Mouse (Mus musculus) liver, embryonic 11.5 days (tissue): ENCODE results near the gene Fam131b. TPM values are rescaled to one million over a fixed set of nuclear protein-coding genes. Genes with fewer than 3 reads are reported as not detected.
A peak's percentile ranks its signal among the peaks of the same experiment; 100 is the strongest.

Experiments used
- ATAC-seq: fragments of 200-750 bp; cut with Nextera tagmentation; replicated peaks from 2 replicates; pipeline ENCODE4 v1.8.0; 2017; ENCODE audit warnings: moderate number of reproducible peaks, mild to moderate bottlenecking, moderate TSS enrichment, moderate library complexity; ENCODE audit not compliant: low FRiP score
- DNase-seq: peaks from one replicate; pipeline ENCODE4 v3.0.0-alpha.2; 2017; ENCODE audit warnings: low spot score
- H3K27ac ChIP-seq: fragments of 300-500 bp; sonication (generic); 2 replicates; pipeline ENCODE4 v1.5.1; 2014; ENCODE audit warnings: mild to moderate bottlenecking, low read depth, low read length, control low read depth
- H3K27me3 ChIP-seq: fragments of 300-500 bp; sonication (generic); replicated peaks from 2 replicates; pipeline ENCODE4 v1.6.1; 2014; ENCODE audit warnings: low read length, mixed read lengths; ENCODE audit not compliant: control insufficient read depth, insufficient read depth
- H3K36me3 ChIP-seq: fragments of 300-500 bp; sonication (generic); 2 replicates; pipeline ENCODE4 v1.6.1; 2014; ENCODE audit warnings: mild to moderate bottlenecking, low read length, moderate library complexity, mixed read lengths; ENCODE audit not compliant: control insufficient read depth, insufficient read depth
- H3K4me1 ChIP-seq: fragments of 300-500 bp; sonication (generic); replicated peaks from 2 replicates; pipeline ENCODE4 v1.6.1; 2014; ENCODE audit warnings: low read length, mixed read lengths; ENCODE audit not compliant: control insufficient read depth, insufficient read depth
- H3K4me2 ChIP-seq: fragments of 300-500 bp; sonication (generic); 2 replicates; pipeline ENCODE4 v1.6.1; 2014; ENCODE audit warnings: mild to moderate bottlenecking, control low read depth, moderate library complexity
- H3K4me3 ChIP-seq: fragments of 300-500 bp; sonication (generic); 2 replicates; pipeline ENCODE4 v1.5.1; 2014; ENCODE audit warnings: low read depth, low read length, control low read depth
- H3K9ac ChIP-seq: fragments of 300-500 bp; sonication (generic); 2 replicates; pipeline ENCODE4 v1.6.1; 2014; ENCODE audit warnings: low read depth, low read length, control low read depth
- H3K9me3 ChIP-seq: fragments of 300-500 bp; sonication (generic); 2 replicates; pipeline ENCODE4 v1.6.1; 2016; ENCODE audit warnings: low read length, inconsistent platforms, mixed read lengths; ENCODE audit not compliant: control insufficient read depth
- WGBS: fragments of 180-500 bp; shearing (Covaris S2); extraction: QIAGEN DNeasy Blood & Tissue Kit; methylation state at CpG from one replicate; pipeline ENCODE4 v1.1.7; 2014; 5-methylcytosine and 5-hydroxymethylcytosine counted together
- polyA plus RNA-seq: library from polyadenylated mRNA; unstranded; fragments of >200 nt; fragmentation: Nextera tagmentation; extraction: Ambion mirVana; gene quantifications from 2 replicates; pipeline ENCODE4 v1.2.1, GENCODE M21; 2014

Fam131b gene
- polyA plus RNA-seq = 0.04 and 0.08 TPM in 2 replicates

- peak within 1 kb of the TSS; percentile 60 for H3K4me2 ChIP-seq
- peaks cover 46% of the 10 kb centered on the region for H3K27me3 ChIP-seq
- H3K36me3 ChIP-seq = no peaks in the 10 kb centered on the region
- H3K27ac ChIP-seq = no peak within 1 kb of the TSS
- no peaks in the 10 kb centered on the region for H3K9me3 ChIP-seq
- WGBS = under 1% methylated on average over 48 of the region's 68 CpGs
- H3K4me1 ChIP-seq = peaks cover 6% of the 10 kb centered on the region; the same call in 1 of the 2 replicates
- peak within 1 kb of the TSS; percentile 41 for H3K4me3 ChIP-seq
- no peak within 1 kb of the TSS for H3K9ac ChIP-seq
- DNase-seq = no peak
- 0 out of 2 replicates have a peak, but pooled peaks have one; percentile 40 for ATAC-seq
Observed at GRCm38 (mm10) chr6:42324482-42325267, at the start of gene Fam131b. Gene Fam131b (minus strand): TSS chr6:42324643.

DNA sequence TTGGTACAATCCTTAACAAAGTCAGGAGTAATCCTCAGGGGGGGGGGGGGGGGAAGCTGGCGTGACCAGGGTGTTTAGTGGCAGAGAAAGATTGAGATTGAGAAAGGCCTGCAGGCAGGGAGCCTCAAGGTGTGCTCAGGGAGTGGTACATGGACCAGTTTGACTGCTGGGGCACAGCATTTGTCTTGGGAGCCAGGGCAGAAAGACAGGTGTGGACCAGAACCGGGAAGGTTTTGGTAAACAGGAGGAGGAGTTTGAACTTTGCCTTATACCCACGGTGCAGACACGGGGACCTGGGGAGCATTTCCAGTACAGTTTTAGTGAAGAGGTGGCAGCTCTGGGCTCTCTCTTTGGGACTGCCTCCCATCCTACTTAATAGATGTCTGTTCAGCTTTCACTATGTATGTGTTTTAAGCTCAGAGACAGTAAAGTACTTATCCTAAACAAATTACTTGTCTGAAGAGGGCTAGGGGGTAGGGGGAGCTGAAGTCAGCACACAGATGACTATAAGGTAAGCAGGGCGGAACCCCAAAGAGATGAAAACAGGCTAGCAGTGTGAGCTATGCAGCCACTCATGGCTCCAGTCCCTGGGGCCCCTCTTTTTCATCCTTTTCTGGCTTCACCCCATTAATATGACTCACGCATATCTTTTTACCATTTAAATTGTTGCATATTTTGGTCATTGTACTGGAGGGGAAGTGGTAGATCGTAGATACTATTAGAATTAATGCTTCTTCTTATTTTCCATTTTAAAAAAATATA lies 49.4 kb upstream of the Fam131b start:
- 0 out of 2 replicates have a peak overlapping the region, but pooled peaks have one; percentile 51 for H3K9ac ChIP-seq
- no peaks in the 10 kb centered on the region for H3K27me3 ChIP-seq
- no peaks in the 10 kb centered on the region for H3K4me1 ChIP-seq
- H3K4me3 ChIP-seq = peak overlapping the region; percentile 56
- no peaks in the 10 kb centered on the region for H3K36me3 ChIP-seq
- H3K4me2 ChIP-seq = peak overlapping the region; percentile 95
- WGBS = 41% methylated on average over 7 of the region's 7 CpGs
- DNase-seq (no peak), ATAC-seq (no peak)
- no peak overlapping the region for H3K27ac ChIP-seq
- H3K9me3 ChIP-seq = no peaks in the 10 kb centered on the region

- peak within 1 kb of the TSS; percentile 95 for H3K4me2 ChIP-seq
- H3K27me3 ChIP-seq = no peaks in the 10 kb centered on the region
- peak within 1 kb of the TSS; percentile 46; the same call in 1 of the 2 replicates for H3K27ac ChIP-seq
- H3K4me3 ChIP-seq = peak within 1 kb of the TSS; percentile 56
- H3K9me3 ChIP-seq = no peaks in the 10 kb centered on the region
- H3K4me1 ChIP-seq = no peaks in the 10 kb centered on the region
- H3K36me3 ChIP-seq = no peaks in the 10 kb centered on the region
- H3K9ac ChIP-seq = peak within 1 kb of the TSS; percentile 51
- 1% methylated on average over 29 of the region's 36 CpGs for WGBS
- peak; percentile 77 for ATAC-seq
- DNase-seq = peak; percentile 55
Observed at GRCm38 (mm10) chr6:42372816-42373547, 48.5 kb upstream of the Fam131b start, which contains the start of gene Epha1. Gene Epha1 (minus strand): TSS chr6:42373268.

DNA sequence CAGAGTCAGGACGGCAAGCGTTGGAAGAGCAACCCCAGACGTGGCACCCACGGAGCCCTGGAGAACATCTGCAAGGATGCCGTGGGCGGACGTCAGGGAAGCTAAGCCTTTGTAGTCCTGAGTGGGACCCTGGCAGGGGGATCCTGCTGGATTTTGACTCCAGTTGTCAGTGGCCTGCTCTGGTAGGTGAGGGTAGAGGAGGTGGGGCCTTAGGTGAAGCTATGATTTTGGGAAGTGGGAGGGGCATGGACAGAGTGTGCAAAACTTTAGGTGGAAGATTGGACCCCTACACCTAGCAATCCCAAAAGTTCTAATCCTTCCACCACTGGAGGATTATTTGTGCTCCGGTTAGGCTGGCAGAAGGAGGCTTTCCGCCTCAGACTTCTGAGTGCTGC lies 48.0 kb upstream of the Fam131b start:
- peak overlapping the region; percentile 56; the same call in 1 of the 2 replicates for H3K4me3 ChIP-seq
- no peak for DNase-seq
- no peak overlapping the region for H3K27ac ChIP-seq
- no peaks in the 10 kb centered on the region for H3K36me3 ChIP-seq
- H3K4me1 ChIP-seq = no peaks in the 10 kb centered on the region
- no peaks in the 10 kb centered on the region for H3K9me3 ChIP-seq
- H3K27me3 ChIP-seq = no peaks in the 10 kb centered on the region
- peak; percentile 25 for ATAC-seq
- no peak overlapping the region for H3K9ac ChIP-seq
- 27% methylated on average over 9 of the region's 9 CpGs for WGBS
- H3K4me2 ChIP-seq = peak overlapping the region; percentile 95

- no peaks in the 10 kb centered on the region for H3K4me1 ChIP-seq
- H3K9me3 ChIP-seq = no peaks in the 10 kb centered on the region
- DNase-seq = no peak
Observed at GRCm38 (mm10) chr6:42372001-42372400, 47.6 kb upstream of the Fam131b start.

GRCm38 (mm10) chr6:42370630-42371363 lies 46.4 kb upstream of the Fam131b start:
- Histone ChIP-seq H3K27ac (no peak overlapping the region), H3K9ac (no peak overlapping the region), H3K4me1 (no peaks in the 10 kb centered on the region), H3K36me3 (no peaks in the 10 kb centered on the region), H3K27me3 (no peaks in the 10 kb centered on the region), H3K9me3 (no peaks in the 10 kb centered on the region), H3K4me2 (no peak overlapping the region), H3K4me3 (no peak overlapping the region)
- ATAC-seq (no peak), DNase-seq (no peak)
- 50% methylated on average over 4 of the region's 4 CpGs for WGBS

More at GRCm38 (mm10) chr6:42372001-42372400, 47.6 kb upstream of the Fam131b start:
- Histone ChIP-seq H3K27me3 (no peaks in the 10 kb centered on the region), H3K4me2 (peak overlapping the region; percentile 95; the same call in 1 of the 2 replicates), H3K36me3 (no peaks in the 10 kb centered on the region), H3K27ac (no peak overlapping the region), H3K4me3 (0 out of 2 replicates have a peak overlapping the region, but pooled peaks have one; percentile 56), H3K9ac (no peak overlapping the region)
- ATAC-seq = 0 out of 2 replicates have a peak, but pooled peaks have one; percentile 3
- WGBS = 17% methylated on average over 3 of the region's 3 CpGs

DNA sequence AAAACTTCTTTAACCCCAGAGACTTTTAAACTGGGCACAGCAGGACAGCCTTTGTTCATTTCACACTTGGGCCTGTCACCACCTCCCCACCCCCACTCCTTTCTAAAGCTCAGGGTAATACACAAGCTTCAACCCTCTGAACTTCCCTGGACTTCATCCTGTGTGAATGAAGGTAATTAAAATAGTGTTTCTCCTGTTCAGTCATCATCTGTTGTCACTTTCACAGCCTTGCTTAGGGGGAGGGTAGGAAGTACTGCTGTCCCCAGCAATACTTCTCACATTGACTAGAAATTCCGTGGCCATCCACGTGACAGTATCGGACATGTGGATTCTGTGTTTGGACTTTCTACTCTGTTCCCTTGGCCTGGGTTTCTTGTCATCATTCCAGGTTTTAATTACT lies 45.4 kb upstream of the Fam131b start:
- Histone ChIP-seq H3K9me3 (no peaks in the 10 kb centered on the region), H3K4me1 (no peaks in the 10 kb centered on the region), H3K27ac (no peak overlapping the region), H3K4me3 (no peak overlapping the region), H3K4me2 (no peak overlapping the region), H3K36me3 (no peaks in the 10 kb centered on the region), H3K9ac (no peak overlapping the region), H3K27me3 (no peaks in the 10 kb centered on the region)
- 31% methylated on average over 3 of the region's 3 CpGs for WGBS
- ATAC-seq (no peak), DNase-seq (no peak)
